Mouse (Mus musculus) C2C12 (cell line): ENCODE data around the gene Ammecr1.
A peak's percentile ranks its signal among the peaks of the same experiment; 100 is the strongest.

Experiments
- CEBPB ChIP-seq: IDR thresholded peaks from one replicate; pipeline ENCODE4 v1.6.1; 2011; ENCODE audit warnings: low read depth, mild to moderate bottlenecking, control low read depth, moderate library complexity
- CTCF ChIP-seq: IDR thresholded peaks from one replicate; pipeline ENCODE4 v1.5.1; 2011; ENCODE audit not compliant: control insufficient read depth, insufficient read depth, insufficient read length
- FOSL1 ChIP-seq: IDR thresholded peaks from one replicate; pipeline ENCODE4 v1.8.0; 2011; ENCODE audit warnings: mild to moderate bottlenecking, low read length; ENCODE audit not compliant: poor library complexity, insufficient read depth, severe bottlenecking
- MAX ChIP-seq: IDR thresholded peaks from one replicate; pipeline ENCODE4 v1.6.1; 2011; ENCODE audit warnings: mild to moderate bottlenecking, control low read depth
- MYOD1 ChIP-seq: IDR thresholded peaks from one replicate; pipeline ENCODE4 v1.6.1; 2011; ENCODE audit warnings: low read depth; ENCODE audit not compliant: control insufficient read depth, insufficient read length
- MYOG ChIP-seq: IDR thresholded peaks from one replicate; pipeline ENCODE4 v1.6.1; 2011; ENCODE audit not compliant: control insufficient read depth, insufficient read length; ENCODE audit errors: extremely low read depth
- USF1 ChIP-seq: IDR thresholded peaks from one replicate; pipeline ENCODE4 v1.6.1; 2011; ENCODE audit warnings: low read depth, mild to moderate bottlenecking, control low read depth, moderate library complexity

DNA sequence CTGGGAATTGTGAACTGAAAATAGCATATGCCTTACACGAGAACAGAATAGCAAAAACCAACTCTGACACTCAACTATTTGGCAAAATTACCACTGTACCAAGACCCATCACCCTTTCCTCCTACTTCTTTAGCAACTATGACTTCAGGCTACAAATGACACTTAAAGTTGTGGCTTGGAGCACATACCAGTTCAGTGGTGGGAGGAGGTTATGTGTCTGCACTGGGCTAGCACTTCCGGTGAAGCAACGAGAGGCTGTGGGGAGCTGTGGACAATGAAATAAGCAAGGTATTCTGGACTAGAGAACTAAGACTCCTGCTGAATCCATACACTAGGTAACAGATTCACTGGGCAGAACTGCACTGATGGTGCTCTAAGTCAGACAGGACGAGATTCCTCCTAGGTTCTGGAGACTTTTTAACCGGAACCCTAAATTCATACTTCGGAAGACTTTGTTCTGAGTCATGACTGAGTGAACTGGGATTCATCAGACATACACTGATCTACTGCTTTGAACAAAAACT is 69.0 kb downstream of the Ammecr1 start:
- TF ChIP-seq MYOD1 (no peak), CTCF (no peak), CEBPB (peak; percentile 26), FOSL1 (no peak), MAX (no peak), MYOG (no peak), USF1 (no peak)
